26 mouse cellular contexts compared by ENCODE assay signal in the genomic region with DNA sequence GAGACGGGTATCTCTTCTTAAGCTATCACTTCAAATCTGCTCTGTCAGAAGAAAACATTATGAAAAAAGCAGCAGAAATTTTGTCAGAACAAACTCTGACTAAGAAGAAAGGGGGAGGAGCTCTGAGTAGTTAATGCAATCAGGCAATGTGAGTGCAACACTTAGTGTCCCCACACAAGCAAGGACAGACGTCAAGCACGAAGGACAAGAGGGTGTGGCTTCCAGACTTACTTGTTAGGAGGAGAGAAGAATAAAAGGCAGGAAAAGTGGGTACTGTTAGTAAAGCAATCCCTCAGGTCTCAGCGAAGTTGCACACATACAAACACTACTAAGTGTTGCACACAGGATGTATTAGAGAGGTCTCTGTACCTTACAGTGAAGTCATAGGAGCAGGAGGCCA. TPM values are rescaled to one million over a fixed set of nuclear protein-coding genes. Genes with fewer than 3 reads are reported as not detected.
DNase-seq lines count a peak whose midpoint lies in the region; ATAC-seq and TF ChIP-seq lines count a peak whose summit lies in the region.
"Had no signal": no experiment of that assay in that cellular context is flagged by ENCODE, and none has a peak within 500 bp of the region (broad histone marks: within the 10 kb centered on the region; RNA-seq: fewer than 3 reads in every experiment).

No protein-coding gene starts in this region.

- no peak overlapping the region for H3K4me3 ChIP-seq in MEL (ENCODE audit: control insufficient read depth in 1 of 2, insufficient read depth in 1 of 2, low read depth in 2 of 2, low read length in 2 of 2)
- H3K4me3 ChIP-seq in midbrain, embryonic 15.5 days: no peak overlapping the region
- H3K4me3 ChIP-seq: embryonic facial prominence, embryonic 12.5 days; embryonic facial prominence, embryonic 15.5 days; gastrocnemius, adult 2 months; heart, adult 2 months; heart, embryonic 10.5 days; hindbrain, embryonic 12.5 days; hindbrain, embryonic 15.5 days had no signal

- H3K4me1 ChIP-seq in MEL (ENCODE audit: control insufficient read depth in 1 of 2, insufficient read depth in 2 of 2, low read length in 2 of 2): peaks cover 33 to 40% of the 10 kb centered on the region in 2 experiments
- H3K4me1 ChIP-seq in midbrain, embryonic 15.5 days: no peaks in the 10 kb centered on the region
- H3K4me1 ChIP-seq: embryonic facial prominence, embryonic 12.5 days; embryonic facial prominence, embryonic 15.5 days; heart, embryonic 10.5 days; hindbrain, embryonic 12.5 days; hindbrain, embryonic 15.5 days had no signal

- H3K9me3 ChIP-seq in MEL (replicated peaks; ENCODE audit: insufficient read depth, low read length): no peaks in the 10 kb centered on the region
- H3K9me3 ChIP-seq in midbrain, embryonic 15.5 days: no peaks in the 10 kb centered on the region
- H3K9me3 ChIP-seq: embryonic facial prominence, embryonic 12.5 days; embryonic facial prominence, embryonic 15.5 days; heart, embryonic 10.5 days; hindbrain, embryonic 12.5 days; hindbrain, embryonic 15.5 days had no signal

- ATAC-seq in midbrain, embryonic 15.5 days (replicated peaks): no peak
- ATAC-seq: activated CD4-positive, CD25-positive, alpha-beta regulatory T cell, adult 4 months; CD4-positive, CD25-positive, alpha-beta regulatory T cell, adult 4 months; forebrain, embryonic 14.5 days; forebrain, postnatal 0 days; intestine, postnatal 0 days had no signal

- TF ChIP-seq CTCF in MEL (IDR thresholded peaks at IDR 0.05 in 2 of 3, conservative IDR thresholded peaks at IDR 0.05 in 1 of 3; ENCODE audit: control insufficient read depth in 1 of 3, insufficient read depth in 1 of 3, low read depth in 2 of 3, low read length in 3 of 3, poor library complexity in 1 of 3, severe bottlenecking in 1 of 3): no peak

- no peak overlapping the region for H3K4me2 ChIP-seq in midbrain, embryonic 15.5 days
- H3K4me2 ChIP-seq: embryonic facial prominence, embryonic 12.5 days; embryonic facial prominence, embryonic 15.5 days; hindbrain, embryonic 12.5 days; hindbrain, embryonic 15.5 days had no signal

- intact Hi-C loops in gastrocnemius, postnatal 14 days (cut with DNase I; ENCODE audit: low total_unique reads): no loop called here

- TF ChIP-seq POLR2A in MEL (IDR thresholded peaks at IDR 0.05; ENCODE audit: control insufficient read depth in 1 of 2, insufficient read depth in 1 of 2, low read depth in 1 of 2, low read length in 2 of 2, poor library complexity in 1 of 2): no peak

- peak in 1 of 2 experiments; percentile 9; a peak in 1 of 4 replicates for TF ChIP-seq EP300 in MEL (IDR thresholded peaks at IDR 0.05; ENCODE audit: low read depth in 1 of 2, low read length in 2 of 2)

- peak overlapping the region; percentile 52 for H3K27ac ChIP-seq in MEL (ENCODE audit: control insufficient read depth, low read depth, low read length)
- H3K27ac ChIP-seq in midbrain, embryonic 15.5 days: no peak overlapping the region
- H3K27ac ChIP-seq: embryonic facial prominence, embryonic 12.5 days; embryonic facial prominence, embryonic 15.5 days; gastrocnemius, adult 2 months; heart, adult 2 months; heart, embryonic 10.5 days; hindbrain, embryonic 12.5 days; hindbrain, embryonic 15.5 days had no signal

- no peak for TF ChIP-seq RAD21 in MEL (IDR thresholded peaks at IDR 0.05; ENCODE audit: low read depth, low read length)

- H3K79me2 ChIP-seq in MEL (ENCODE audit: control insufficient read depth, insufficient read depth, low read length, poor library complexity): no peaks in the 10 kb centered on the region; the same call in 1 of the 2 replicates

- WGBS in midbrain, embryonic 15.5 days: 75% methylated on average over 4 of the region's 4 CpGs

- H3K27me3 ChIP-seq in MEL (ENCODE audit: control insufficient read depth in 1 of 2, insufficient read depth in 2 of 2, low read length in 2 of 2): no peaks in the 10 kb centered on the region
- H3K27me3 ChIP-seq in midbrain, embryonic 15.5 days (replicated peaks): no peaks in the 10 kb centered on the region
- H3K27me3 ChIP-seq: embryonic facial prominence, embryonic 12.5 days; embryonic facial prominence, embryonic 15.5 days; hindbrain, embryonic 12.5 days; hindbrain, embryonic 15.5 days had no signal

- H3K9ac ChIP-seq in MEL (ENCODE audit: control insufficient read depth, low read depth, low read length, poor library complexity, severe bottlenecking): no peak overlapping the region
- H3K9ac ChIP-seq in midbrain, embryonic 15.5 days: no peak overlapping the region
- H3K9ac ChIP-seq: embryonic facial prominence, embryonic 12.5 days; embryonic facial prominence, embryonic 15.5 days; forebrain, postnatal 0 days; hindbrain, embryonic 12.5 days; hindbrain, embryonic 15.5 days had no signal

- DNase-seq in adrenal gland, adult 2 months: peak; percentile 76
- no peak for DNase-seq in adrenal gland, postnatal 4 days (ENCODE audit: low spot score in 2 of 2)
- DNase-seq in MEL (ENCODE audit: low read depth, low spot score): peak; percentile 61
- DNase-seq in adrenal gland, postnatal 14 days: peak; percentile 59
- no peak for DNase-seq in gastrocnemius, postnatal 14 days
- no peak for DNase-seq in thymus, postnatal 36 days
- DNase-seq: cerebellum, adult 11 months; cerebellum, adult 2 months; cerebellum, adult 9-11 months; cerebellum, postnatal 25 days; forebrain, postnatal 0 days; gastrocnemius, adult 2 months; gastrocnemius, postnatal 25 days; heart, adult 2 months had no signal

- H3K36me3 ChIP-seq in MEL (ENCODE audit: control insufficient read depth in 1 of 2, insufficient read depth in 2 of 2, low read length in 2 of 2): peaks cover 0 to 27% of the 10 kb centered on the region in 2 experiments; a peak in 2 of 4 replicates
- no peaks in the 10 kb centered on the region for H3K36me3 ChIP-seq in midbrain, embryonic 15.5 days (replicated peaks)
- H3K36me3 ChIP-seq: hindbrain, embryonic 12.5 days; hindbrain, embryonic 15.5 days had no signal

TF ChIP-seq in MEL, 35 proteins besides CTCF, POLR2A, EP300 and RAD21:
- TF ChIP-seq ETS1 (IDR thresholded peaks at IDR 0.05; ENCODE audit: low read depth, low read length): peak; percentile 15; the same call in 1 of the 2 replicates
- no peak for TF ChIP-seq GATA1 (IDR thresholded peaks at IDR 0.05; ENCODE audit: low read depth, low read length)

RNA-seq across cellular contexts. Expression of a gene that starts 23.1 kb away (rescaled TPM):
- total RNA-seq in adrenal gland, adult 2 months (2021): 10 to 100 TPM; 44.8 to 47.5 TPM
- polyA plus RNA-seq in adrenal gland, adult 2 months (2012; rRNA removed): 114 and 169 TPM in 2 replicates
- 10 to 100 TPM; 40.6 to 41.3 TPM for total RNA-seq in adrenal gland, postnatal 4 days (2021)
- 15.8 and 16.0 TPM in 2 replicates for total RNA-seq in MEL (2012; rRNA removed)
- 10 to 100 TPM in 1 of 2 experiments, not detected in 1; 22.1 TPM for polyA plus RNA-seq in MEL (2012; ENCODE audit: insufficient read depth in 1 of 2, insufficient read length in 2 of 2, low read depth in 1 of 2, low replicate concordance in 2 of 2, missing spikeins in 1 of 2)
- total RNA-seq in adrenal gland, postnatal 14 days (2021): 41.4 and 42.3 TPM in 2 replicates
- 10 to 100 TPM; 14.3 to 14.4 TPM for total RNA-seq in gastrocnemius, postnatal 14 days (2021)
- 26.8 and 27.4 TPM in 2 replicates for polyA plus RNA-seq in midbrain, embryonic 15.5 days (2015; fragmentation: Nextera tagmentation; extraction: Ambion mirVana)

RNA-seq across cellular contexts. Expression of a gene that starts 33.1 kb away (rescaled TPM):
- 10 to 100 TPM in 1 of 2 experiments, 1 to 10 TPM in 1; 7.9 to 14.5 TPM for total RNA-seq in adrenal gland, adult 2 months (2021)
- polyA plus RNA-seq in adrenal gland, adult 2 months (2012; rRNA removed): 39.9 and 40.1 TPM in 2 replicates
- 10 to 100 TPM; 21.2 to 21.6 TPM for total RNA-seq in adrenal gland, postnatal 4 days (2021)
- total RNA-seq in MEL (2012; rRNA removed): not detected in 2 replicates
- polyA plus RNA-seq in MEL (2012; ENCODE audit: insufficient read depth in 1 of 2, insufficient read length in 2 of 2, low read depth in 1 of 2, low replicate concordance in 2 of 2, missing spikeins in 1 of 2): not detected
- total RNA-seq in adrenal gland, postnatal 14 days (2021): 13.3 and 13.6 TPM in 2 replicates
- total RNA-seq in gastrocnemius, postnatal 14 days (2021): not detected
- polyA plus RNA-seq in midbrain, embryonic 15.5 days (2015; fragmentation: Nextera tagmentation; extraction: Ambion mirVana): 2.2 TPM in 2 replicates
- total RNA-seq: gastrocnemius, adult 2 months; gastrocnemius, postnatal 25 days; heart, adult 2 months; heart, postnatal 25 days had no signal
- polyA plus RNA-seq: activated CD4-positive, CD25-positive, alpha-beta regulatory T cell, adult 4 months; C2C12; CD4-positive, CD25-positive, alpha-beta regulatory T cell, adult 4 months had no signal

RNA-seq across cellular contexts. Expression of a gene that starts 49.9 kb away (rescaled TPM):
- 10 to 100 TPM; 19.9 to 36.9 TPM for total RNA-seq in adrenal gland, adult 2 months (2021)
- polyA plus RNA-seq in adrenal gland, adult 2 months (2012; rRNA removed): 2.8 and 3.3 TPM in 2 replicates
- total RNA-seq in adrenal gland, postnatal 4 days (2021): 10 to 100 TPM; 24.0 to 29.3 TPM
- total RNA-seq in MEL (2012; rRNA removed): 0.35 and 0.39 TPM in 2 replicates
- polyA plus RNA-seq in MEL (2012; ENCODE audit: insufficient read depth in 1 of 2, insufficient read length in 2 of 2, low read depth in 1 of 2, low replicate concordance in 2 of 2, missing spikeins in 1 of 2): under 1 TPM in 1 of 2 experiments, not detected in 1; 0.97 TPM
- 23.3 and 23.9 TPM in 2 replicates for total RNA-seq in adrenal gland, postnatal 14 days (2021)
- 1 to 10 TPM; 6.5 to 6.6 TPM for total RNA-seq in gastrocnemius, postnatal 14 days (2021)
- 1.1 and 1.3 TPM in 2 replicates for polyA plus RNA-seq in midbrain, embryonic 15.5 days (2015; fragmentation: Nextera tagmentation; extraction: Ambion mirVana)

Comparison
In these comparisons a context has a peak if more than half of its experiments do, and no peak if none do; other contexts are left out.
1. DNase-seq: peak in adrenal gland, adult 2 months (single experiment), MEL (single experiment) and adrenal gland, postnatal 14 days (single experiment); none in adrenal gland, postnatal 4 days (0 of 2), gastrocnemius, postnatal 14 days (single experiment) and thymus, postnatal 36 days (0 of 2).